Mouse (Mus musculus): ENCODE measurements around the gene Acer1.

DNA sequence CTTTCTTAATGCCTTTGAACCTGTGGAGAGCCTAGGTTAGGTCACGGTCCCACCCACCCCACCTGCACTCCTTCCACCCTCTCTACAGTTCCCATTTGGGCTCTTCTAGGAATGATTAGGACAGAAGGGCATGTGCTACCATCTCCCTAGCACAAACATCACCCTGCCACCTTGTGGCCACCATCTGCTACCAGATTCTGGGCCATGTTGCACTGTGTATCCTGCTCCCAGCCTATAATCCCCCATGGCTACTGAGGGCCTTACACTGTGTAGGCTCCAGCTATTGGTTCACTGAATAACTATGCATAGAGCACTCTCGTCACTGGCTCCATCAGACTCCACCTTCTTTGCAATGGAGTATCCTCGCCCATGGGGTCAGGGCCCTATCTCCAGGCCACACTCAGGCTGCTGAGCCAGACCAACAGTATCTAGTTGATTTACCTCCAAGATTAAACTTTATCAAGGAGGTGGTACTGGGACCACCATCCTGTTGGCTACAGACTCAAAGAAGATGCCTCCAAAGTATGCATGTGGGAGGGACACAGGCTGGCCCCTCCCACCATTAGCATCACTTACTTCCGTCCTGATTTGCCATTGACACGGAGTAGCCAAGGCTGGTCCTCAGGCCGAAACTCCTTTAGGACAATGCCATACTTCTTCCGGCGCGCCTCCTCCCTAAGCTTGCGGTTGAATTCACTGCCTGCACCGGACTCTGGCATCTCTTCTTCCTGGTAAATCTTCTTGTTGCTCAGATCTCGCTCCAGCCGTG, 25.4 kb upstream of the Acer1 start:
- no peak for TF ChIP-seq POLR2A (IDR thresholded peaks at IDR 0.05; ENCODE audit: low read depth, low read length)
- no peak for TF ChIP-seq ZMIZ1 (IDR thresholded peaks at IDR 0.05; ENCODE audit: low read depth, low read length)
- no peak for TF ChIP-seq RCOR1 (conservative IDR thresholded peaks at IDR 0.05; ENCODE audit: low read depth, low read length)
- TF ChIP-seq CHD1 (IDR thresholded peaks at IDR 0.05; ENCODE audit: low read depth, low read length) = no peak
- peak in 1 of 2 experiments; percentile 48; a peak in 2 of 4 replicates for TF ChIP-seq CTCF (conservative IDR thresholded peaks at IDR 0.05 in 1 of 2, IDR thresholded peaks at IDR 0.05 in 1 of 2; ENCODE audit: low read depth in 2 of 2, low read length in 2 of 2)
- no peak for TF ChIP-seq E2F4 (IDR thresholded peaks at IDR 0.05; ENCODE audit: insufficient replicate concordance, low read depth, low read length)
- TF ChIP-seq JUND (conservative IDR thresholded peaks at IDR 0.05; ENCODE audit: low read depth, low read length) = no peak
- TF ChIP-seq EP300 (IDR thresholded peaks at IDR 0.05; ENCODE audit: low read length) = no peak
- no peak for TF ChIP-seq ZNF384 (IDR thresholded peaks at IDR 0.05; ENCODE audit: low read depth, low read length)
- TF ChIP-seq MAZ (IDR thresholded peaks at IDR 0.05; ENCODE audit: low read depth, low read length) = no peak
- TF ChIP-seq RAD21 (IDR thresholded peaks at IDR 0.05; ENCODE audit: low read depth, low read length) = peak; percentile 7
- no peak for TF ChIP-seq SIN3A (IDR thresholded peaks at IDR 0.05; ENCODE audit: low read length)
- TF ChIP-seq GABPA (IDR thresholded peaks at IDR 0.05; ENCODE audit: insufficient replicate concordance, low read depth, low read length) = no peak
- TF ChIP-seq TBP (conservative IDR thresholded peaks at IDR 0.05; ENCODE audit: low read depth, low read length) = no peak

Measured in CH12.LX (cell line).